Mouse (Mus musculus): Measurements from ENCODE around the gene Mpp4.

Mpp4 gene

GRCm38 (mm10) chr1:59167654-59168425 lies 4.7 kb upstream of the Mpp4 start:
- no peak for DNase-seq (ENCODE audit: low spot score in 2 of 2)

- DNase-seq (ENCODE audit: low spot score in 2 of 2), result no peak
These were observed 3.2 kb upstream of the Mpp4 start for GRCm38 (mm10) chr1:59166232-59166905.

- no peak for DNase-seq (ENCODE audit: low spot score in 2 of 2)
These were observed 729 bp upstream of the Mpp4 start for GRCm38 (mm10) chr1:59163918-59164317.

- DNase-seq (ENCODE audit: low spot score in 2 of 2), result no peak
These were observed 722 bp downstream of the Mpp4 start for GRCm38 (mm10) chr1:59162309-59163024.

- no peak for DNase-seq (ENCODE audit: low spot score in 2 of 2)
These were observed 1.8 kb downstream of the Mpp4 start for GRCm38 (mm10) chr1:59161396-59161795.

- no peak for DNase-seq (ENCODE audit: low spot score in 2 of 2)
These were observed 2.3 kb downstream of the Mpp4 start for GRCm38 (mm10) chr1:59160871-59161270.

- DNase-seq (ENCODE audit: low spot score in 2 of 2), result no peak
These were observed 4.1 kb downstream of the Mpp4 start for GRCm38 (mm10) chr1:59159136-59159535.

GRCm38 (mm10) chr1:59158498-59158897 lies 4.7 kb downstream of the Mpp4 start:
- no peak for DNase-seq (ENCODE audit: low spot score in 2 of 2)

GRCm38 (mm10) chr1:59157846-59158245 lies 5.3 kb downstream of the Mpp4 start:
- no peak for DNase-seq (ENCODE audit: low spot score in 2 of 2)

GRCm38 (mm10) chr1:59152346-59152745 lies 10.8 kb downstream of the Mpp4 start:
- no peak for DNase-seq (ENCODE audit: low spot score in 2 of 2)

GRCm38 (mm10) chr1:59150542-59150941 lies 12.6 kb downstream of the Mpp4 start:
- no peak for DNase-seq (ENCODE audit: low spot score in 2 of 2)

GRCm38 (mm10) chr1:59144543-59144942 lies 18.6 kb downstream of the Mpp4 start:
- peak; percentile 5 to 6 for DNase-seq (ENCODE audit: low spot score in 2 of 2)

- DNase-seq (ENCODE audit: low spot score in 2 of 2), result peak; percentile 37 to 57
These were observed 20.4 kb downstream of the Mpp4 start for GRCm38 (mm10) chr1:59142809-59143208.

- DNase-seq (ENCODE audit: low spot score in 2 of 2), result no peak
These were observed 28.8 kb downstream of the Mpp4 start for GRCm38 (mm10) chr1:59134419-59134818.

- no peak for DNase-seq (ENCODE audit: low spot score in 2 of 2)
These were observed 34.3 kb downstream of the Mpp4 start for GRCm38 (mm10) chr1:59128879-59129278.

GRCm38 (mm10) chr1:59125558-59125957 lies 37.6 kb downstream of the Mpp4 start:
- no peak for DNase-seq (ENCODE audit: low spot score in 2 of 2)

GRCm38 (mm10) chr1:59119720-59120457 lies 43.3 kb downstream of the Mpp4 start, which contains the start of gene Tmem237:
Gene Tmem237, minus strand, starts transcription at chr1:59120408.
- peak; percentile 87 to 88 for DNase-seq (ENCODE audit: low spot score in 2 of 2)

- no peak for DNase-seq (ENCODE audit: low spot score in 2 of 2)
These were observed 52.7 kb downstream of the Mpp4 start for GRCm38 (mm10) chr1:59110524-59110923.

- no peak for DNase-seq (ENCODE audit: low spot score in 2 of 2)
These were observed 61.1 kb downstream of the Mpp4 start for GRCm38 (mm10) chr1:59102071-59102470.

GRCm38 (mm10) chr1:59101020-59101419 lies 62.2 kb downstream of the Mpp4 start:
- no peak for DNase-seq (ENCODE audit: low spot score in 2 of 2)

- no peak for DNase-seq (ENCODE audit: low spot score in 2 of 2)
These were observed 68.5 kb downstream of the Mpp4 start, which contains the start of gene C2cd6 for GRCm38 (mm10) chr1:59094705-59095104. Gene C2cd6, minus strand, starts transcription at chr1:59094900.

Data from spleen, postnatal 36 days (tissue).